Mouse (Mus musculus): ENCODE data around the gene Trim69. TPM values are rescaled to one million over a fixed set of nuclear protein-coding genes. Genes with fewer than 3 reads are reported as not detected.

The Trim69 gene
- total and polyA plus RNA-seq, 3 experiments: 0.04 TPM; not detected in 2

DNA sequence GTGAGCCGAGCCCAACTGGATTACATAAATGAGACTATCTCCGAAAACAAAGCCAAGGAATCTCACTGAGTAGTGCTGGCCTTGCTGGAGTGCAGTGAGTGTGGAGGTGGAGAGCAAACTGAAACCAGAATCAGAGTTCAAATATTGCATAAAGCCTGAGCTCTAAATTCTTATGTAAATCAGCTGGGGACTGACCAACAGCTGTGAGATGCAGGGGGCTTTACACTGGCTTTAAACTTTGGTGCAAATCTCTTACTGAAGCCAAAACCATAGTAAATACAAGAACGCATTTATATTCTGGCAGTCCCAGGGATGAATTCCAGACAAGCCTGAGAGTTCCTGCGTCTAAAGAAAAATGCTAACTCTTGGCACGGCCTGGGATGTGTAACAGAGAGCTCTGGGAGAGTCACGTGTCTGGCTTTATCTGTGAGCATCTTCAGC lies 2.1 kb upstream of the Trim69 start:
- H3K27me3 ChIP-seq (ENCODE audit: control insufficient read depth in 1 of 2, insufficient read depth in 2 of 2, low read length in 2 of 2): no peaks in the 10 kb centered on the region
- DNase-seq (ENCODE audit: low read depth, low spot score): no peak
- TF ChIP-seq MXI1 (IDR thresholded peaks at IDR 0.05; ENCODE audit: low read depth, low read length): no peak
- TF ChIP-seq SIN3A (IDR thresholded peaks at IDR 0.05; ENCODE audit: low read length): no peak
- no peak for TF ChIP-seq TAL1 (IDR thresholded peaks at IDR 0.05; ENCODE audit: low read length)
- no peak for TF ChIP-seq ZNF384 (IDR thresholded peaks at IDR 0.05; ENCODE audit: low read depth, low read length)
- no peak for TF ChIP-seq MAZ (IDR thresholded peaks at IDR 0.05; ENCODE audit: low read depth, low read length)
- no peak for TF ChIP-seq SMC3 (IDR thresholded peaks at IDR 0.05; ENCODE audit: low read depth, low read length)
- no peak for TF ChIP-seq CTCF (IDR thresholded peaks at IDR 0.05 in 2 of 3, conservative IDR thresholded peaks at IDR 0.05 in 1 of 3; ENCODE audit: control insufficient read depth in 1 of 3, insufficient read depth in 1 of 3, low read depth in 2 of 3, low read length in 3 of 3, poor library complexity in 1 of 3, severe bottlenecking in 1 of 3)
- TF ChIP-seq E2F4 (IDR thresholded peaks at IDR 0.05; ENCODE audit: borderline replicate concordance, low read depth, low read length): no peak
- no peak for TF ChIP-seq ZC3H11A (IDR thresholded peaks at IDR 0.05; ENCODE audit: low read depth, low read length)
- no peak for TF ChIP-seq TBP (IDR thresholded peaks at IDR 0.05; ENCODE audit: low read depth, low read length)
- no peak for TF ChIP-seq CHD2 (IDR thresholded peaks at IDR 0.05; ENCODE audit: low read length)
- TF ChIP-seq USF1 (IDR thresholded peaks at IDR 0.05; ENCODE audit: low read depth, low read length): no peak
- no peak for TF ChIP-seq POLR2AphosphoS2 (IDR thresholded peaks at IDR 0.05; ENCODE audit: low read length)
- no peak for TF ChIP-seq RAD21 (IDR thresholded peaks at IDR 0.05; ENCODE audit: low read depth, low read length)
- no peak for TF ChIP-seq JUND (IDR thresholded peaks at IDR 0.05; ENCODE audit: low read depth, low read length)
- no peak for TF ChIP-seq POLR2A (IDR thresholded peaks at IDR 0.05; ENCODE audit: control insufficient read depth in 1 of 2, insufficient read depth in 1 of 2, low read depth in 1 of 2, low read length in 2 of 2, poor library complexity in 1 of 2)
- TF ChIP-seq TCF12 (IDR thresholded peaks at IDR 0.05; ENCODE audit: low read depth, low read length): no peak
- no peak for TF ChIP-seq ZKSCAN1 (IDR thresholded peaks at IDR 0.05; ENCODE audit: low read depth, low read length)
- TF ChIP-seq EP300 (IDR thresholded peaks at IDR 0.05; ENCODE audit: low read depth in 1 of 2, low read length in 2 of 2): no peak
- TF ChIP-seq RCOR1 (IDR thresholded peaks at IDR 0.05; ENCODE audit: low read depth, low read length): no peak
- H3K27ac ChIP-seq (ENCODE audit: control insufficient read depth, low read depth, low read length): no peak overlapping the region
- H3K4me3 ChIP-seq (ENCODE audit: control insufficient read depth in 1 of 2, insufficient read depth in 1 of 2, low read depth in 2 of 2, low read length in 2 of 2): no peak overlapping the region
- no peaks in the 10 kb centered on the region for H3K9me3 ChIP-seq (replicated peaks; ENCODE audit: insufficient read depth, low read length)
- peaks cover 0 to 6% of the 10 kb centered on the region in 2 experiments; a peak in 3 of 4 replicates for H3K36me3 ChIP-seq (ENCODE audit: control insufficient read depth in 1 of 2, insufficient read depth in 2 of 2, low read length in 2 of 2)
- no peaks in the 10 kb centered on the region for H3K79me2 ChIP-seq (ENCODE audit: control insufficient read depth, insufficient read depth, low read length, poor library complexity)
- H3K4me1 ChIP-seq (ENCODE audit: control insufficient read depth in 1 of 2, insufficient read depth in 2 of 2, low read length in 2 of 2): peaks cover 2 to 4% of the 10 kb centered on the region in 2 experiments; a peak in 3 of 4 replicates
- H3K9ac ChIP-seq (ENCODE audit: control insufficient read depth, low read depth, low read length, poor library complexity, severe bottlenecking): no peak overlapping the region

GRCm38 (mm10) chr2:122159667-122160066 lies 833 bp upstream of the Trim69 start:
- Histone ChIP-seq H3K4me3 (ENCODE audit: control insufficient read depth in 1 of 2, insufficient read depth in 1 of 2, low read depth in 2 of 2, low read length in 2 of 2) (no peak overlapping the region), H3K27me3 (ENCODE audit: control insufficient read depth in 1 of 2, insufficient read depth in 2 of 2, low read length in 2 of 2) (no peaks in the 10 kb centered on the region), H3K27ac (ENCODE audit: control insufficient read depth, low read depth, low read length) (no peak overlapping the region), H3K36me3 (ENCODE audit: control insufficient read depth in 1 of 2, insufficient read depth in 2 of 2, low read length in 2 of 2) (peaks cover 0 to 3% of the 10 kb centered on the region in 2 experiments; a peak in 2 of 4 replicates), H3K9me3 (replicated peaks; ENCODE audit: insufficient read depth, low read length) (no peaks in the 10 kb centered on the region), H3K9ac (ENCODE audit: control insufficient read depth, low read depth, low read length, poor library complexity, severe bottlenecking) (no peak overlapping the region), H3K79me2 (ENCODE audit: control insufficient read depth, insufficient read depth, low read length, poor library complexity) (no peaks in the 10 kb centered on the region), H3K4me1 (ENCODE audit: control insufficient read depth in 1 of 2, insufficient read depth in 2 of 2, low read length in 2 of 2) (no peaks in the 10 kb centered on the region; a peak in 1 of 4 replicates)
- no peak for TF ChIP-seq ZNF384 (IDR thresholded peaks at IDR 0.05; ENCODE audit: low read depth, low read length)
- no peak for TF ChIP-seq MAX (IDR thresholded peaks at IDR 0.05; ENCODE audit: low read length)
- TF ChIP-seq NELFE (IDR thresholded peaks at IDR 0.05; ENCODE audit: low read depth, low read length): no peak
- no peak for TF ChIP-seq POLR2AphosphoS5 (IDR thresholded peaks at IDR 0.05; ENCODE audit: borderline replicate concordance, low read depth, low read length)
- no peak for TF ChIP-seq JUND (IDR thresholded peaks at IDR 0.05; ENCODE audit: low read depth, low read length)
- no peak for TF ChIP-seq MYC (IDR thresholded peaks at IDR 0.05; ENCODE audit: low read depth, low read length)
- TF ChIP-seq CHD2 (IDR thresholded peaks at IDR 0.05; ENCODE audit: low read length): no peak
- no peak for TF ChIP-seq MEF2A (IDR thresholded peaks at IDR 0.05; ENCODE audit: extremely low read depth, insufficient replicate concordance, low read depth, low read length, poor library complexity, severe bottlenecking)
- TF ChIP-seq BHLHE40 (IDR thresholded peaks at IDR 0.05; ENCODE audit: borderline replicate concordance, low read depth, low read length): no peak
- no peak for TF ChIP-seq ELF1 (IDR thresholded peaks at IDR 0.05; ENCODE audit: low read depth, low read length)
- no peak for TF ChIP-seq GATA1 (IDR thresholded peaks at IDR 0.05; ENCODE audit: low read depth, low read length)
- no peak for TF ChIP-seq ETS1 (IDR thresholded peaks at IDR 0.05; ENCODE audit: low read depth, low read length)
- TF ChIP-seq RCOR1 (IDR thresholded peaks at IDR 0.05; ENCODE audit: low read depth, low read length): no peak
- TF ChIP-seq CHD1 (IDR thresholded peaks at IDR 0.05; ENCODE audit: low read depth, low read length): no peak
- TF ChIP-seq MYB (IDR thresholded peaks at IDR 0.05; ENCODE audit: low read depth, low read length): no peak
- TF ChIP-seq MAZ (IDR thresholded peaks at IDR 0.05; ENCODE audit: low read depth, low read length): no peak
- TF ChIP-seq EP300 (IDR thresholded peaks at IDR 0.05; ENCODE audit: low read depth in 1 of 2, low read length in 2 of 2): no peak
- DNase-seq (ENCODE audit: low read depth, low spot score): no peak
